8 mouse cellular contexts compared by ENCODE assay signal in genomic region chr5:119686199-119686964, GRCm38 (mm10). TPM values are rescaled to one million over a fixed set of nuclear protein-coding genes. Genes with fewer than 3 reads are reported as not detected.
DNase-seq lines count a peak whose midpoint lies in the region; ATAC-seq and TF ChIP-seq lines count a peak whose summit lies in the region.

No protein-coding gene starts in this region.

- no peak overlapping the region for H3K9ac ChIP-seq in midbrain, postnatal 0 days (replicated peaks; ENCODE audit: low read length, poor library complexity, severe bottlenecking)

- ATAC-seq in midbrain, postnatal 0 days (ENCODE audit: low FRiP score), result no peak

- TF ChIP-seq CTCF in embryonic fibroblast, embryonic 13.5 days (IDR thresholded peaks at IDR 0.05; ENCODE audit: borderline replicate concordance, insufficient read depth, low read length), result peak; percentile 63
- peak; percentile 57 for TF ChIP-seq CTCF in midbrain, postnatal 0 days (IDR thresholded peaks at IDR 0.05)

- peak overlapping the region; percentile 43 for H3K4me3 ChIP-seq in embryonic fibroblast, embryonic 13.5 days (ENCODE audit: insufficient read depth, low read length)
- no peak overlapping the region for H3K4me3 ChIP-seq in midbrain, postnatal 0 days (ENCODE audit: low read depth, low read length)

- no peak for TF ChIP-seq POLR2A in embryonic fibroblast, embryonic 13.5 days (IDR thresholded peaks at IDR 0.05; ENCODE audit: low read depth, low read length)

- 0 out of 2 replicates have a peak overlapping the region, but pooled peaks have one; percentile 5 for H3K4me2 ChIP-seq in midbrain, postnatal 0 days (ENCODE audit: low read depth, low read length, poor library complexity, severe bottlenecking)

- under 1% methylated on average over 30 of the region's 30 CpGs for WGBS in midbrain, postnatal 0 days

- no peaks in the 10 kb centered on the region; the same call in none of the 2 replicates for H3K4me1 ChIP-seq in embryonic fibroblast, embryonic 13.5 days (ENCODE audit: control insufficient read depth, insufficient read depth, low read length)
- H3K4me1 ChIP-seq in midbrain, postnatal 0 days (ENCODE audit: insufficient read depth, low read length), result no peaks in the 10 kb centered on the region

- no peak overlapping the region for H3K27ac ChIP-seq in embryonic fibroblast, embryonic 13.5 days (ENCODE audit: insufficient read depth, low read length)
- H3K27ac ChIP-seq in midbrain, postnatal 0 days (ENCODE audit: low read depth, low read length), result no peak overlapping the region

- no peaks in the 10 kb centered on the region for H3K9me3 ChIP-seq in midbrain, postnatal 0 days (ENCODE audit: low read length)

- peak; percentile 53 for DNase-seq in urinary bladder, adult 2 months (ENCODE audit: low spot score)
- DNase-seq in urinary bladder, postnatal 10 days (ENCODE audit: low spot score), result no peak
- peak; percentile 60 for DNase-seq in kidney, postnatal 10 days
- DNase-seq in midbrain, postnatal 0 days (ENCODE audit: low spot score), result no peak
- no peak for DNase-seq in c-Kit-positive CD71-positive TER-119-positive erythroid progenitor cells, embryonic 14.5 days (ENCODE audit: low spot score)
- DNase-seq in layer of hippocampus, adult 18-20 months (ENCODE audit: low spot score in 2 of 2), result no peak
- DNase-seq in frontal cortex, postnatal 10 days (ENCODE audit: low spot score in 2 of 2), result no peak

- H3K36me3 ChIP-seq in midbrain, postnatal 0 days (ENCODE audit: insufficient read depth, low read length), result no peaks in the 10 kb centered on the region

- H3K27me3 ChIP-seq in midbrain, postnatal 0 days (ENCODE audit: insufficient read depth, low read length), result peaks cover 93% of the 10 kb centered on the region

RNA-seq across cellular contexts. Expression of gene Tbx3, which starts 15.9 kb away (rescaled TPM):
- polyA plus RNA-seq in urinary bladder, adult 2 months (2012; rRNA removed), result 40.4 and 54.3 TPM in 2 replicates
- polyA plus RNA-seq in embryonic fibroblast, embryonic 13.5 days (2011; ENCODE audit: insufficient read length, low read depth, missing spikeins), result 16.8 and 20.9 TPM in 2 replicates
- total RNA-seq in midbrain, postnatal 0 days (2014; rRNA removed), result 1.1 and 3.9 TPM in 2 replicates
- polyA plus RNA-seq in midbrain, postnatal 0 days (2015; fragmentation: Nextera tagmentation; extraction: Ambion mirVana), result 2.0 and 4.0 TPM in 2 replicates
- total RNA-seq in layer of hippocampus, adult 18-20 months (2021), result 1 to 10 TPM; 2.7 to 3.1 TPM

Comparison
In these comparisons a context has a peak if more than half of its experiments do, and no peak if none do; other contexts are left out.
1. DNase-seq: peak in urinary bladder, adult 2 months (single experiment) and kidney, postnatal 10 days (single experiment); none in urinary bladder, postnatal 10 days (single experiment), midbrain, postnatal 0 days (single experiment), c-Kit-positive CD71-positive TER-119-positive erythroid progenitor cells, embryonic 14.5 days (single experiment), layer of hippocampus, adult 18-20 months (0 of 2) and frontal cortex, postnatal 10 days (0 of 2).